Mouse (Mus musculus): ENCODE results near the gene Rbpj.

- TF ChIP-seq POLR2A (IDR thresholded peaks at IDR 0.05; ENCODE audit: extremely low read depth, insufficient read depth, low read length) (no peak), CTCF (IDR thresholded peaks at IDR 0.05; ENCODE audit: extremely low read depth, insufficient read depth, low read length) (no peak)
Observed at GRCm38 (mm10) chr5:53685623-53686022, 219.7 kb downstream of the Rbpj start.
